8 mouse cellular contexts compared by ENCODE assay signal in the genomic region with DNA sequence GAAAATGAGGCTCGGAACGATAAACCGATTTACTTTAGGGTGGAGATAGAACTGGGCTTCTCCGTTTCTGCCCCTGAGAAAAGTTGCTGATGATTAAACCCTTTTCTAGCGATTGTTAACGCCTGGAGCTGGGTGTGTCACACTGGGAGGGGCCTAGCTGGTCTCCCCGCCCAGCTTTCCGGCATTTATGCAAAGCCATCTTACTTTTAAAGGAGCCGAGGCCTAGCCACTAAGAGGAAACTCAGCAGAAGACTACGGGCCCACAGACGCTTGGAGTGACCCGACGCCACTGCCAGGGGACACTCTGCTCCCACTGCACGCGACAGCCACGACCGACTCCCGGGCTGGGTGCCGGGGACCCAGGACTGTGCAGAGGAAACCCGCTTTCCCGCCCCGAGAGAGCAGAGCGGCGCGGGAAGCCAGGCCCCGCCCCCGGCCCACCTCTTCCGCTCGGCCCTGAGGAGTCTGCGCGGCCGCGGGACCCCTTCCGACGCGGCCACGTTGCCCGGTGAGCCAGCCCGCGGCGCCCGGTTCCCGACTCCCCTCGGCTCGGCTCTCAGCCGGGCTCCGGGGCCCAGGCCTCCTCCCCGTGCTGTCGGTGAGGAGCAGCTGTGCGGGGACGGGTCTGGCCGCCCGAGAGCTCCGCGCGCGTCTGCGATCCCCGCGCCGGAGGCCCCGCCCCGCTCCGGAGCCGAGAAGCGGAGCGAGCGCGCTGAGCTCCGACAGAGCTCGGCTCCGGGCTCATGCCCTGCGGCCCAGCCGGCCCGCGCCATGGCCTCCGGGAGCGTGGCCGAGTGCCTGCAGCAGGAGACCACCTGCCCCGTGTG. TPM values are rescaled to one million over a fixed set of nuclear protein-coding genes. Genes with fewer than 3 reads are reported as not detected.
DNase-seq lines count a peak whose midpoint lies in the region; ATAC-seq lines count a peak whose summit lies in the region.

No protein-coding gene starts in this region.

- H3K36me3 ChIP-seq in hindbrain, embryonic 12.5 days = peaks cover 30% of the 10 kb centered on the region

- H3K27me3 ChIP-seq in hindbrain, embryonic 12.5 days = no peaks in the 10 kb centered on the region

- no peaks in the 10 kb centered on the region for H3K9me3 ChIP-seq in hindbrain, embryonic 12.5 days (replicated peaks)

- peak overlapping the region; percentile 94 for H3K27ac ChIP-seq in hindbrain, embryonic 12.5 days

- DNase-seq in NIH3T3 (ENCODE audit: low read depth) = peak; percentile 90
- DNase-seq in cerebellum, adult 9-11 months = peak; percentile 88
- DNase-seq in frontal cortex, postnatal 10 days (ENCODE audit: low spot score in 2 of 2) = peak; percentile 72 to 84
- DNase-seq in layer of hippocampus, postnatal 36 days = peak; percentile 91
- peak; percentile 91 for DNase-seq in lung, postnatal 25 days (ENCODE audit: low spot score)
- peak; percentile 90 for DNase-seq in retina, embryonic 14.5 days (ENCODE audit: low spot score)
- DNase-seq in thymus, postnatal 36 days = peak; percentile 88 to 89

- ATAC-seq in hindbrain, embryonic 12.5 days (ENCODE audit: low FRiP score) = peak; percentile 95

- peak overlapping the region; percentile 90 for H3K9ac ChIP-seq in hindbrain, embryonic 12.5 days

- peak overlapping the region; percentile 99 for H3K4me3 ChIP-seq in hindbrain, embryonic 12.5 days

- H3K4me1 ChIP-seq in hindbrain, embryonic 12.5 days = peaks cover 29% of the 10 kb centered on the region

- peak overlapping the region; percentile 84 for H3K4me2 ChIP-seq in hindbrain, embryonic 12.5 days (replicated peaks)

- under 1% methylated on average over 78 of the region's 80 CpGs for WGBS in hindbrain, embryonic 12.5 days

RNA-seq across cellular contexts. Expression of a gene that starts 0.7 kb away (rescaled TPM):
- polyA plus RNA-seq in hindbrain, embryonic 12.5 days (2016; fragmentation: Nextera tagmentation; extraction: Ambion mirVana) = 127 and 130 TPM in 2 replicates
- total RNA-seq in layer of hippocampus, postnatal 36 days (2021) = 10 to 100 TPM; 37.3 to 41.1 TPM

RNA-seq across cellular contexts. Expression of a gene that starts 34.3 kb away (rescaled TPM):
- not detected in 2 replicates for polyA plus RNA-seq in hindbrain, embryonic 12.5 days (2016; fragmentation: Nextera tagmentation; extraction: Ambion mirVana)
- not detected for total RNA-seq in layer of hippocampus, postnatal 36 days (2021)

RNA-seq across cellular contexts. Expression of a gene that starts 50.5 kb away (rescaled TPM):
- polyA plus RNA-seq in hindbrain, embryonic 12.5 days (2016; fragmentation: Nextera tagmentation; extraction: Ambion mirVana) = not detected in 2 replicates
- total RNA-seq in layer of hippocampus, postnatal 36 days (2021) = not detected

Comparison
In these comparisons a context has a peak if more than half of its experiments do, and no peak if none do; other contexts are left out.
1. Peak in every context shown above with its lines: DNase-seq, ATAC-seq, H3K4me3 ChIP-seq and H3K27ac ChIP-seq.